Mouse (Mus musculus): ENCODE results near the gene B3glct. TPM values are rescaled to one million over a fixed set of nuclear protein-coding genes. Genes with fewer than 3 reads are reported as not detected.

B3glct gene
- polyA plus RNA-seq, 1 experiment = 4.8 TPM

GRCm38 (mm10) chr5:149650179-149650553 lies 27.9 kb upstream of the B3glct start:
- Histone ChIP-seq H3K4me3 (ENCODE audit: low read depth, low read length) (peak overlapping the region; percentile 35), H3K27ac (ENCODE audit: insufficient read depth, low read depth, low read length) (peak overlapping the region; percentile 99), H3K27me3 (ENCODE audit: control insufficient read depth, insufficient read depth, low read length) (no peaks in the 10 kb centered on the region), H3K4me1 (ENCODE audit: control insufficient read depth, insufficient read depth, insufficient read length, low read length) (peaks cover 28% of the 10 kb centered on the region; the same call in 1 of the 2 replicates), H3K36me3 (ENCODE audit: control insufficient read depth, insufficient read depth, low read length) (no peaks in the 10 kb centered on the region)
- TF ChIP-seq POLR2A (IDR thresholded peaks at IDR 0.05; ENCODE audit: low read depth, low read length) (no peak), CTCF (IDR thresholded peaks at IDR 0.05; ENCODE audit: extremely low read depth, insufficient read length, insufficient replicate concordance, low read depth, low read length) (no peak)
- 20% methylated on average over 4 of the region's 4 CpGs for WGBS

GRCm38 (mm10) chr5:149655636-149656035 lies 22.4 kb upstream of the B3glct start:
- H3K36me3 ChIP-seq (ENCODE audit: control insufficient read depth, insufficient read depth, low read length) = no peaks in the 10 kb centered on the region
- no peaks in the 10 kb centered on the region for H3K27me3 ChIP-seq (ENCODE audit: control insufficient read depth, insufficient read depth, low read length)
- peaks cover 9% of the 10 kb centered on the region; the same call in 1 of the 2 replicates for H3K4me1 ChIP-seq (ENCODE audit: control insufficient read depth, insufficient read depth, insufficient read length, low read length)
- TF ChIP-seq POLR2A (IDR thresholded peaks at IDR 0.05; ENCODE audit: low read depth, low read length) = no peak
- no peak for TF ChIP-seq CTCF (IDR thresholded peaks at IDR 0.05; ENCODE audit: extremely low read depth, insufficient read length, insufficient replicate concordance, low read depth, low read length)
- WGBS = 90% methylated on average over 9 of the region's 9 CpGs
- no peak overlapping the region for H3K27ac ChIP-seq (ENCODE audit: insufficient read depth, low read depth, low read length)
- no peak overlapping the region for H3K4me3 ChIP-seq (ENCODE audit: low read depth, low read length)

GRCm38 (mm10) chr5:149658022-149658421 lies 20.0 kb upstream of the B3glct start:
- TF ChIP-seq POLR2A (IDR thresholded peaks at IDR 0.05; ENCODE audit: low read depth, low read length) = no peak
- TF ChIP-seq CTCF (IDR thresholded peaks at IDR 0.05; ENCODE audit: extremely low read depth, insufficient read length, insufficient replicate concordance, low read depth, low read length) = no peak
- Histone ChIP-seq H3K27ac (ENCODE audit: insufficient read depth, low read depth, low read length) (no peak overlapping the region), H3K4me1 (ENCODE audit: control insufficient read depth, insufficient read depth, insufficient read length, low read length) (peaks cover 7% of the 10 kb centered on the region; the same call in 1 of the 2 replicates), H3K36me3 (ENCODE audit: control insufficient read depth, insufficient read depth, low read length) (no peaks in the 10 kb centered on the region), H3K27me3 (ENCODE audit: control insufficient read depth, insufficient read depth, low read length) (no peaks in the 10 kb centered on the region), H3K4me3 (ENCODE audit: low read depth, low read length) (no peak overlapping the region)
- 63% methylated on average over 3 of the region's 3 CpGs for WGBS

GRCm38 (mm10) chr5:149658741-149659413 lies 19.2 kb upstream of the B3glct start:
- Histone ChIP-seq H3K4me3 (ENCODE audit: low read depth, low read length) (no peak overlapping the region), H3K27ac (ENCODE audit: insufficient read depth, low read depth, low read length) (no peak overlapping the region), H3K27me3 (ENCODE audit: control insufficient read depth, insufficient read depth, low read length) (no peaks in the 10 kb centered on the region), H3K4me1 (ENCODE audit: control insufficient read depth, insufficient read depth, insufficient read length, low read length) (peaks cover 6% of the 10 kb centered on the region; the same call in 1 of the 2 replicates), H3K36me3 (ENCODE audit: control insufficient read depth, insufficient read depth, low read length) (no peaks in the 10 kb centered on the region)
- WGBS = 62% methylated on average over 9 of the region's 9 CpGs
- TF ChIP-seq CTCF (IDR thresholded peaks at IDR 0.05; ENCODE audit: extremely low read depth, insufficient read length, insufficient replicate concordance, low read depth, low read length) (no peak), POLR2A (IDR thresholded peaks at IDR 0.05; ENCODE audit: low read depth, low read length) (no peak)

GRCm38 (mm10) chr5:149659414-149659780 lies 18.6 kb upstream of the B3glct start:
- no peak overlapping the region for H3K4me3 ChIP-seq (ENCODE audit: low read depth, low read length)
- TF ChIP-seq POLR2A (IDR thresholded peaks at IDR 0.05; ENCODE audit: low read depth, low read length) = no peak
- TF ChIP-seq CTCF (IDR thresholded peaks at IDR 0.05; ENCODE audit: extremely low read depth, insufficient read length, insufficient replicate concordance, low read depth, low read length) = no peak
- no peaks in the 10 kb centered on the region for H3K27me3 ChIP-seq (ENCODE audit: control insufficient read depth, insufficient read depth, low read length)
- peaks cover under 1% of the 10 kb centered on the region; the same call in 1 of the 2 replicates for H3K4me1 ChIP-seq (ENCODE audit: control insufficient read depth, insufficient read depth, insufficient read length, low read length)
- H3K27ac ChIP-seq (ENCODE audit: insufficient read depth, low read depth, low read length) = no peak overlapping the region
- H3K36me3 ChIP-seq (ENCODE audit: control insufficient read depth, insufficient read depth, low read length) = no peaks in the 10 kb centered on the region
- 65% methylated on average over 9 of the region's 9 CpGs for WGBS

GRCm38 (mm10) chr5:149661428-149661827 lies 16.6 kb upstream of the B3glct start:
- Histone ChIP-seq H3K4me3 (ENCODE audit: low read depth, low read length) (no peak overlapping the region), H3K36me3 (ENCODE audit: control insufficient read depth, insufficient read depth, low read length) (no peaks in the 10 kb centered on the region), H3K4me1 (ENCODE audit: control insufficient read depth, insufficient read depth, insufficient read length, low read length) (no peaks in the 10 kb centered on the region), H3K27me3 (ENCODE audit: control insufficient read depth, insufficient read depth, low read length) (no peaks in the 10 kb centered on the region), H3K27ac (ENCODE audit: insufficient read depth, low read depth, low read length) (no peak overlapping the region)
- 87% methylated on average over 6 of the region's 6 CpGs for WGBS
- TF ChIP-seq POLR2A (IDR thresholded peaks at IDR 0.05; ENCODE audit: low read depth, low read length) = no peak
- TF ChIP-seq CTCF (IDR thresholded peaks at IDR 0.05; ENCODE audit: extremely low read depth, insufficient read length, insufficient replicate concordance, low read depth, low read length) = peak; percentile 33; the same call in 1 of the 2 replicates

- H3K4me3 ChIP-seq (ENCODE audit: low read depth, low read length) = no peak overlapping the region
- TF ChIP-seq POLR2A (IDR thresholded peaks at IDR 0.05; ENCODE audit: low read depth, low read length) (no peak), CTCF (IDR thresholded peaks at IDR 0.05; ENCODE audit: extremely low read depth, insufficient read length, insufficient replicate concordance, low read depth, low read length) (no peak)
- no peaks in the 10 kb centered on the region for H3K27me3 ChIP-seq (ENCODE audit: control insufficient read depth, insufficient read depth, low read length)
- no peaks in the 10 kb centered on the region for H3K4me1 ChIP-seq (ENCODE audit: control insufficient read depth, insufficient read depth, insufficient read length, low read length)
- H3K36me3 ChIP-seq (ENCODE audit: control insufficient read depth, insufficient read depth, low read length) = no peaks in the 10 kb centered on the region
- 88% methylated on average over 6 of the region's 6 CpGs for WGBS
- H3K27ac ChIP-seq (ENCODE audit: insufficient read depth, low read depth, low read length) = no peak overlapping the region
Measured at GRCm38 (mm10) chr5:149662980-149663379, 15.1 kb upstream of the B3glct start.

All from small intestine, adult 2 months (tissue).